Mouse (Mus musculus): ENCODE results near the gene Mrpl49.
A peak's percentile ranks its signal among the peaks of the same experiment; 100 is the strongest.

Mrpl49 gene

GRCm38 (mm10) chr19:6057313-6058096 lies at the start of gene Mrpl49, which contains the start of gene Fau:
Gene Mrpl49, minus strand, starts transcription at chr19:6057785.
Gene Fau, plus strand, starts transcription at chr19:6057844.
- peak; percentile 98 to 100 for DNase-seq (ENCODE audit: low spot score in 2 of 2)

DNA sequence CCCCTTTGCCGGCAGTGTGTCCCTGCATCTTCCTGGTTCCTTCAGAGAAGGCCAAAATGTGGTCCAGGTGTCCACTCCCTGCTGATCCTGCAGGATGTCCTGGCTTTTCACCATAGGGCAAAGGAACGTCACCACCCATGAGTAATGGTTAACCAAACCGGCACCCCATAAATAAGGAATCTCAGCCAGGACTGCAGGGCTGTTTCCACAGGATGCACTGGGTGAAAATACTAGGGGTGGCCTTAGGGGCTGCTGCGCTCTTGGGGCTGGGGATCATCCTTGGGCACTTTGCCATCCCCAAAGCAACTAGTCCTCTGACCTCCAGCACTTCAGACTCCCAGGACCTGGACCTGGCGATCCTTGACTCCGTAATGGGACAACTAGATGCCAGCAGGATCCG lies 48.0 kb upstream of the Mrpl49 start, which contains the start of gene Naaladl1:
Naaladl1 (plus strand) TSS at position 197 of the 400 bp plus-strand sequence.
- no peak for DNase-seq (ENCODE audit: low spot score in 2 of 2)

DNA sequence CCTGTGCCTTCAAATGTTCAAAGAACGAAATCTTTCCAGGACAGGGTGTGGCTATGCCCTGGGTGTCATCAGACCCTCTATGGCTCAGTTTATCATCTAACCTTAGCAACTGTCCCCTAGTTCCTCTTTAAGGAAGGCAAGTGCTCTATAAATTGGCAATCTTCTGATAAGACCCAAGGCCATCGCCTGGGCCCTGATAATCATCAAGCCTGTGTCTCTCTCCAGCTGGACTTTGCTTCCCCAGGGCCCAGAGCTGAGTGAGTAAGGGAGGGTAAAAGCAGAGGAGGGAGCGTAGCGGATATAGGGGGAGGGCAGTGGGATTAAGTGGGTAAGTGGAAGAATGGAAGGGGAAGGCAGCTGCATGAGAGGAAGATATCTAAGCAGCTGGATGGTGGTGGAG lies 46.9 kb upstream of the Mrpl49 start:
- DNase-seq (ENCODE audit: low spot score in 2 of 2) = no peak

- DNase-seq (ENCODE audit: low spot score in 2 of 2) = peak; percentile 78 to 86
Observed at GRCm38 (mm10) chr19:6102169-6102853, 44.7 kb upstream of the Mrpl49 start.

- no peak for DNase-seq (ENCODE audit: low spot score in 2 of 2)
Observed at GRCm38 (mm10) chr19:6101186-6101585, 43.6 kb upstream of the Mrpl49 start.

DNA sequence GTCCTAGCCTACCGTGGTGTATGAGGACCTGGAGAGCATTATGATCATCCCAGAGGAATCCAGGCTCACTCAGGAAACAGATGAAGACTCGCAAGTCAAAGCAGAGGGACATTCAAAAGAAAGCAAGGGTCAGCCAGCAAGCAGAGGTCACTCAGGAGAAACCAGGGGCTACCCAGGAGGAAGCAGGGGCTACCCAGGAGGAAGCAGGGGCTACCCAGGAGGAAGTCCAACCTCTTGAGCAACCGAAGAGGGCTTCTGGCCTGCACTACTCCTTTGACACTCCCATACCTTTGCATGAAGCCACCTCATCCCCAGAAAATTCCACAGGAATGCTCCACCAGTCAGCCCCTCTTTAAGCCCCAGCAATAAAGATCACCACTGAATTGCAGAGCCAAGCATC lies 40.3 kb upstream of the Mrpl49 start:
- no peak for DNase-seq (ENCODE audit: low spot score in 2 of 2)

- DNase-seq (ENCODE audit: low spot score in 2 of 2) = no peak
Observed at GRCm38 (mm10) chr19:6094119-6094518, 36.5 kb upstream of the Mrpl49 start, which contains the start of gene AC131692.1. Gene AC131692.1, plus strand, starts transcription at chr19:6094419.

- DNase-seq (ENCODE audit: low spot score in 2 of 2) = no peak
Observed at GRCm38 (mm10) chr19:6088841-6089240, 31.3 kb upstream of the Mrpl49 start.

GRCm38 (mm10) chr19:6085417-6085879 lies 27.9 kb upstream of the Mrpl49 start:
- peak; percentile 63 to 83 for DNase-seq (ENCODE audit: low spot score in 2 of 2)

DNA sequence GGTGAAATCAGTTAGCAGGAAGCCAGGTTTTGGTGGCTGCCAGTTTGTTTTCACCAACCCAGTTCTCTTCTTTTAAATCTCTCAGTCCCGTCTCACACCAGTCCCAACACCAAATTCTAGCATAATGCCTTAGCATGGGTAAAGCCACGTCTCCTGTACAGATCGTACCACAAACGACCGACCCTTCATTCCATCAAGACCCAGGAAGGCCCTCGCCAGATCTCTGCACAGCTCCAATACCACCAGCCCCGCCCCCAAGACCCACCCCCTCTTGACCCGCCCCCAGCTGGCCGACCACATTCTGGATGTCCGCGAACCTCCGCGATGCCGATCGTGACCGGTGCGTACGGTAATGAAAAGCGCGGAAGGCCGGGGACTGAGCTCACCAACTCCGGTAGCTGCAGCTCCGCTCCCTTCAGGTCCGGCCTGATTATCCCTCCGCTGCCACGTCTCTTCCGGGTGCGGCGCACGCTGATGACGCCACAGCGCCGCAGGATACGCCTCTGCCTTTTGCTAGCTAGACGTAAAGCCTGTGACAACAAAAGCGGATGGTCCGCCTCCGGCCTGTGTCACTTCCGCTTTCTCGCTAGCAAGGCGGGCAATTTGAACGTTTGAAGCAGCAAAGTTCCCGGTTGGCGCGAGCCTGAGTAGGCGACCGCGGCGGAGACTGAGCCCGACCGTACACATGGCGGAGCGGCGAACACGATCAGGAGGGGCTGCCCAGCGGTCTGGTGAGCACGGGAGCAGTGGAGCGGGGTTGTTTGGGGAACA lies 27.1 kb upstream of the Mrpl49 start, which contains the start of the genes Zfpl1 and Cdca5:
Zfpl1 (minus strand) TSS at position 479 of the 771 bp plus-strand sequence.
Cdca5 (plus strand) TSS at position 506 of the 771 bp plus-strand sequence.
- peak; percentile 93 to 97 for DNase-seq (ENCODE audit: low spot score in 2 of 2)

DNA sequence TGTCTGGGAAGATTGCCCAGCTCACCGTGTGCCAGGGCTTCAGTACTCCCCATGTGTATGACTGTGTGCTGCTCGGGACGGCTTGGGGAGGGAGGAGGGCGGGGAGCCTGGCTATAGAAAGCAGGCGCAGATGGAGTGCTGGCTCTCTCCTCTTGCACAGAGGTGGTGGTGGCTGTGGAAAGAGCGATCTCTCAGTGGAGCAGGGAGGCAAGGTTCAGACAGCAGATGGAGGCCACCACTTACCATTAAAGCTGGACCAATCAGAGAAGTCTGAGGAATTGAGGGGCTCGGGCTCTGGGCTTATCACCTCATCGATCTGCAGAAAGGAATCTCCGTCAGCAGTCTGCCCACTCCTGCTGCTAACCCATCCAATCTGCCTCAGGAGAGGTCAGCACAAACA lies 24.6 kb upstream of the Mrpl49 start, which contains the start of gene Gm28374:
Gm28374 (minus strand) TSS at position 101 of the 400 bp plus-strand sequence.
- no peak for DNase-seq (ENCODE audit: low spot score in 2 of 2)

- no peak for DNase-seq (ENCODE audit: low spot score in 2 of 2)
Observed at GRCm38 (mm10) chr19:6079983-6080480, 22.4 kb upstream of the Mrpl49 start, which contains the start of gene Tmem262. Gene Tmem262, plus strand, starts transcription at chr19:6080033.

- peak; percentile 79 to 87 for DNase-seq (ENCODE audit: low spot score in 2 of 2)
Observed at GRCm38 (mm10) chr19:6076564-6077393, 19.2 kb upstream of the Mrpl49 start, which contains the start of gene Vps51. Gene Vps51, minus strand, starts transcription at chr19:6077231.

- DNase-seq (ENCODE audit: low spot score in 2 of 2) = no peak
Observed at GRCm38 (mm10) chr19:6073889-6074288, 16.3 kb upstream of the Mrpl49 start.

GRCm38 (mm10) chr19:6071261-6071660 lies 13.7 kb upstream of the Mrpl49 start:
- DNase-seq (ENCODE audit: low spot score in 2 of 2) = no peak

- DNase-seq (ENCODE audit: low spot score in 2 of 2) = no peak
Observed at GRCm38 (mm10) chr19:6070571-6071250, 13.1 kb upstream of the Mrpl49 start.

- DNase-seq (ENCODE audit: low spot score in 2 of 2) = no peak
Observed at GRCm38 (mm10) chr19:6069851-6070250, 12.3 kb upstream of the Mrpl49 start.

DNA sequence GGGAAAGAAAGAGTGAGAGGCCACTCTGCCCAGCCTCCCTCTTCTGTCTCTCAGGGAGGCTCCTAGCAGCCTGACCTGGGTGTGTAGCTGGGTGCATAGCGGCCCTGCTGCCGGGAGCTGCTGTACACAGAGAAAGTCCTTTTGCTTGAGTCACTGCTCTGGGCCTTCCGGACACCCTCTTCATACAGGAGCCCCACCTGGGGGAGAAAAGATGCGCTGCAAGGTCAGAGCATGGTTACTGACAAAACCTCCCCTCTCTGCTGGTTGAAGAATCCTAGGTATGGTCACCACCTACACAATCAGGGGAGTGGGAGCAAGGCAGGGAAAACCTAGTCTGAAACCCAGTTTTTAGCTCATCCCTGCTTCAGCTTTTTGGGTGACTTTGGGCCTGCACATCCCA lies 11.4 kb upstream of the Mrpl49 start:
- peak in 1 of 2 experiments; percentile 67 for DNase-seq (ENCODE audit: low spot score in 2 of 2)

DNA sequence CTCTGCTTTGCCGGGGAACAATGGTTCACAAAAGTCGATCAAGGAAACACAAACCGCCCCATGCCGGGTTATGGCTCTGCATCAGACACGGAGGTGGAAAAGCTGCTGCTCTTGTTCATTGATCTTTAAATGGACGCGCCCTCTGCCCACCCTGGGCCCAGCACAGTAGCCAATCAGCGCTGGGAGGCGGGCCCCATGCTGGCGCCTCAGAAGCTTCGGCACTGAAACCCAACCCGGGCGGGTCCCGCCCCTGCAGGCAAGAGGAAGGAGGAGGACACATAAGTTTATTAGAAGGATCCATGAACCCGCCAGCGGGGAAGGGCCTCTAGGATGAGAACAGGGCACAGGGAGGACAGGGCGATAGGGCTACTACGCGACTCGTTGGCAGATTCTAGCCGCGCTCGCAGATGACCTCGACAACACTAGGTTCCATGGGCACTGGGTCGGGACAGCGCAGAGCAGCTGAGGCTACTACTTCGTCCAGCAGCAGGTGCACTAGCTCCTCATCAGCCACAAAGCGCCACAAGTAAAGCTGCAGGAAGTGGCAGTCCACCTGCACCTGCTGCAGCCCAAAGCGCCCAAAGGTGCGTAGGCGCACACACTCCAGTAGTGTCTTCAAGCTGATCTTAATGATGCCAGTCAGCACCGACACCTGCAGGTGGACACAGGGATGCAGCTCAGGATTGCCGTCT lies 10.3 kb upstream of the Mrpl49 start, which contains the start of gene Tm7sf2:
Tm7sf2 (minus strand) TSS at position 650 of the 692 bp plus-strand sequence.
- peak; percentile 79 to 90 for DNase-seq (ENCODE audit: low spot score in 2 of 2)
